Mouse (Mus musculus) cerebellum, postnatal 14 days (tissue): ENCODE data around the gene Tmem247.
A peak's percentile ranks its signal among the peaks of the same experiment; 100 is the strongest.

Experiments used
- DNase-seq, 2 experiments: peaks; one replicate each; pipeline ENCODE4 v3.0.0; 2021; ENCODE audit warnings: mixed read lengths in 2 of 2

The Tmem247 gene

DNA sequence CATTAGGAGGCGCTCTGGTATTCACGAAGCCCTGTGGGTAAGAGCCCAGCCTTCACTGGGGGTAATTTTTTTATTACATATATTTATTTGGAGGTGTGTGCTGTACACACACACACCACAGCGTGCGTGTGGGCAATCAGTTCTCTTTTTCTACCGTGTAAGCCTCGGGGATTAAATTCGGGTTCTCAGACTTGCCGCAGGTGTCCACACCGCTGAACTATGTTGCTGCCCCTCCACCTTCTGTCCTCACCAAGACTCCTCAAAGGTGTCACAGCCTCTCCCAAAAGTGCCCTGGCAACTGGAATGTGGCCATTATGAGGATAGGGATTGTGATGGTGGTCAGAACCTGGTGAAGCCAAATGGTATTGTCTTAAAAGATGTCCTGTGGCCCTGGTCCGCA lies at the start of gene Tmem247:
Gene Tmem247, plus strand, starts transcription at position 301 of the 400 bp plus-strand sequence.
- DNase-seq, result no peak

DNA sequence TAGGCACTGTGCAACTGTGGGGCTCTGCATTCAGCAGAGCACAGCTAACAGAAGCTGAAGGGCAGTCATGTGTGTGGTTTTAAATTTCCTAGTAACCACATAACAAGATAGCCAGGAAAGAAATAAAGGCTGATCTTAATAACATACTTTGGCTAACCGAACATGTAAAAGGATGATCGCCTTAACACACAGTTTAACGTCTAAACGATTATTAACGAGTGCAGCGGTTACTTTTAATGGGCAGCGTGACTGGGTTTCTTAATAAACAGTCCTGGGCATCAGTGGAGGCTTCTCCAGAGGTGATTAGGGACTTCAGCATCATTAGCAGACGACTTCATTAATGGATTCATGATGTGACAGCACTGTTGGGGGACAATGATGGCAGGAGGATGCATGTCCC lies 46.6 kb upstream of the Tmem247 start:
- DNase-seq, result no peak

GRCm38 (mm10) chr17:86872643-86873042 lies 44.5 kb upstream of the Tmem247 start:
- no peak for DNase-seq

- no peak for DNase-seq
Measured at GRCm38 (mm10) chr17:86876940-86877339, 40.2 kb upstream of the Tmem247 start.

- no peak for DNase-seq
Measured at GRCm38 (mm10) chr17:86877747-86878146, 39.4 kb upstream of the Tmem247 start.

DNA sequence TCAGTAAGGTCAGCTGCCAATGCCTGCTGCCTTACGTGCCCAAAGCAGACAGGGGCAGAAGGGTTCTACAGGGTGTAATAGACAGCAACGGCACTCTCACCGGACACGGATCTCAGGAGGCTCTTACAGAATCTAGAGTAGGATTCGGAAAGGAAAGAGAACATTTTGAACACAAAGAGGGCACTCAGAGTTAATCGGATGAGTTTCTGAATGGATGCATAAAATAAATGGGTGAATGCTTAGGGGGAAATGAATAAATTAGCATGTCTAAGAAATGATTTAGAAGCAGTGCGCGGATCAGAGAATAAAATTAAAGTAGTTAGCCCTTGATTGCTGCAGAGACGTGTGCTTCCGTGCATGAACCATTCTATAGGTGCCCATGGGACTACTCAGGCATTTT lies 37.1 kb upstream of the Tmem247 start:
- DNase-seq, result peak in 1 of 2 experiments; percentile 14

GRCm38 (mm10) chr17:86880461-86881044 lies 36.6 kb upstream of the Tmem247 start:
- no peak for DNase-seq

DNA sequence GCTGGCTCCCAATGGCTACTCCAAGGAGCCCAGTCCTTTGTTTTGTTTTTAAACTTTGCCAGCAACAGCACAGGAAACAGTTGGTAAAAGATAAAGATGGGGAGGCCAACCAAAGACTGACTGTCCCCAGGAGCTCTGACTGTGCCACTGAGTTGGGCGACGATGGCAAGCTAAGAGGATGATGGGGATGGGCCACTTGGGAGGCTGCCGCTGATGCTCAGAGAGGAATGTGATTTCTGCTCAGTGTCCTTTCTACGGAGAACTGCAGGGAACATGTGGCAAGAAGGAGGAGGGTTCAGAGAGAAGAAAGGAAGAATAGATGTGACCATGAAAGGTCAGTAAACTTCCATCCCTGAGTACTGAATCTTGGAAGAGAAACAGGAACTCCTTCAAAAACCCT lies 22.0 kb upstream of the Tmem247 start:
- no peak for DNase-seq

GRCm38 (mm10) chr17:86897486-86898165 lies 19.5 kb upstream of the Tmem247 start:
- DNase-seq, result peak; percentile 64 to 66

GRCm38 (mm10) chr17:86899821-86900220 lies 17.3 kb upstream of the Tmem247 start:
- no peak for DNase-seq

GRCm38 (mm10) chr17:86900564-86900963 lies 16.6 kb upstream of the Tmem247 start:
- DNase-seq, result no peak

DNA sequence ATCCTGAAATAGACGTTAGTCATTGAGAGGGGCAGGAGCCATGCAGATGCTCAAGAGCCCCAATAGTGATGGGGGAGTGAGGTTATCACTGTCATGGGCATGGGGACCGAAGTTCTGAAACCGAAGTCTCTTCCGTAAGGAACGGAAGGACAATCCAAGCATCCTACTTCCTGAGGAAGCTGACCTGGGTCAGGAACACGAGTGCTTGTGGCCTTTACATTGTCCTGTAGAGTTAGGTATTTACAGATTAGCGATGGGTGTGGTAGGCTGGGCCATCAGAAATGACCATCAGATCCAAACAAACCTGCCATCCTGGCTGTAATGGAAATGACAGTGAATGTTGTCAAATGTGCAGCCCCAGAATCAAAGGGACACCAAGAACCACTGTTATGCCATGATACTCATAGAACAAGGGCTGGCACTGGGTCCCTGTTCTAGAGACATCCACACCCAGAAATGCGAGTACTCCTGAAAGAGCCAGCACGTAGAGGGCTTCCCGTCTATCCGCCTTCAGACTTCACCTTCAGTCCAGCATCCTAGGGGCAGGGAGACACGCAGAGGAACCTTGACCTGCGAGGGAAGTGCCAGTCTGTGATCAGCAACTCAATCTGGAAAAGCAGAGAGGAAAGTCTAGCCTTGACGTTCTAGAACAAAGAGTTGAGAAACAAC lies 14.6 kb upstream of the Tmem247 start:
- DNase-seq, result no peak

GRCm38 (mm10) chr17:86903596-86903995 lies 13.6 kb upstream of the Tmem247 start:
- peak in 1 of 2 experiments; percentile 13 for DNase-seq

- DNase-seq, result no peak
Measured at GRCm38 (mm10) chr17:86904206-86904605, 12.9 kb upstream of the Tmem247 start.

- DNase-seq, result peak; percentile 61 to 76
Measured at GRCm38 (mm10) chr17:86905297-86906135, 11.6 kb upstream of the Tmem247 start.

DNA sequence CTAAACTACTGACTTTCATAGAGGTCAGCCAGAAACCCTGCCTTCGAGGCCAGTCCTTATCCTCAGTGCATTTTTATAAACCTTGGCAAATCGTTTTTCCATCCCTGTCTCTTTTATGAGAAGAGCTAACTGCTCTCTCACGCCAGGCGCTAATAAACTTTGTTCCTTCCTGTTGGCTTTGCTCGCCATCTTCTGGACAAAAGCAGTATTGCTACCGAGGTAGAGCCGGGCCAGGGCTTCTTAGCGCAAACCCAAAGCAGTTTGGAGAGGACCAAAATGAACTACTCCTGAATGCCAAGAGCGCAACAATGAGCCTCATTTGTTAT lies 11.0 kb upstream of the Tmem247 start:
- peak; percentile 92 to 95 for DNase-seq

DNA sequence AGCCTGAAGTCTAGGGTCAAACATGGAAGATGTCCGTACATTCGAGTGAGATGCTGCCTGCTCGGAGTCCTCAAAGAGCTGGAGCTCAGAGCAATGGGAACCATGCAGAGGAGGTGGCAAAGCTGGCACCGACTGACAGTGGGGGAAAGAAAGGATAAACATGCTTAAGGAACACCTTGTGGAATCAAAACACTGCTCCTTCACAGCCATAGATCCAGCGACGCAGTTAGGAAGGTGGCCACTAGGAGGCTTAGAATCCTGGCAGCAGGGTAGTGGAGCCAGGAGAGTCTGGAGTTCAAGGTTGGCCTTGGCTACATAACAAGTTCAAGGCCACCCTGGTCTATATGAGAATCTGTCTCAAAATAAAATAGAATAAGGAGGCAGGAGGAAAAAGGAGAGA lies 10.5 kb upstream of the Tmem247 start:
- peak; percentile 28 to 50 for DNase-seq

DNA sequence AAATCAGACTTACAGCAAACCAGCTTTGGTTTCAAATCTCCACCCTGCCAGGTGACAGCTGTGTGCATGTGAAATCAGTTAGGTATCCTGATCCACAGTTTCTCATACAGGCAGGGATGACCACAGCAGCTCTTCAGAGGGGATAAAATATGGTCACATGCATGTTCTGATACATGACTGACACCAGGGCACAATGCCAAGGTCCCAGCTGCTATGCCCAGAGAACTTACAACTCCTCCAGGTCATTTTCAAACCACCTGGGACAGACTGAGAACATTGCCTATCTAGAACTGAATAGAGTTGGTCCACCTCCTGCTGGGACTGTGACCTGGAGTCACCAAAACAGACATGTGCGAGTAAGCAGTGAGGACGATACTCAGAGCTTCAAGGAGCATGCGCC lies 10.1 kb upstream of the Tmem247 start:
- DNase-seq, result peak; percentile 19 to 42

GRCm38 (mm10) chr17:86908316-86908715 lies 8.8 kb upstream of the Tmem247 start:
- DNase-seq, result no peak

- peak; percentile 78 to 80 for DNase-seq
Measured at GRCm38 (mm10) chr17:86909733-86910495, 7.2 kb upstream of the Tmem247 start.

DNA sequence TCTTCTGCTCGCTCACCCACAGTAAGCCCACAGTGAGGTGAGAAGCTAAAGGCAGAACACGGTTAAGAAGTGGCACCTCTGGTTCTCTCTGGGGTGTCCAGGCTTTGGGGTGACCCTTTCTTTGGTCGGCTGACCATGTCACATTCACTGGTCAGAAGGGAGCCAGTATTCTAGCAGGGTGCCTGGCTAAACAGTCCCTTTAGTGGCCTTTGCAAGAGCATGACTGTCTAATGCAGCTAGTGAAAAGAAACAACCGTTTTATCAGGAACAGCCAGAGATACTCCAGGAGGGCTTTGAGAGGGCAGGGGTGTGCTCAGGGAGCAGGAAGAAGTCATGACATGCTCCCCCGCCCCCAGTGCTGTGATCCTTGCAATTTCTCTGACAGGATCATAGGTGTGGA lies 5.9 kb upstream of the Tmem247 start:
- DNase-seq, result no peak

GRCm38 (mm10) chr17:86913003-86913607 lies 4.0 kb upstream of the Tmem247 start:
- no peak for DNase-seq
